Mouse (Mus musculus) limb, embryonic 11.5 days (tissue): ENCODE measurements around the gene Nodal. TPM values are rescaled to one million over a fixed set of nuclear protein-coding genes. Genes with fewer than 3 reads are reported as not detected.

ENCODE experiments used
- ATAC-seq: fragments of 200-750 bp; cut with Nextera tagmentation; 2 replicates; pipeline ENCODE4 v1.8.0; 2017; ENCODE audit warnings: low read depth; ENCODE audit not compliant: insufficient number of reproducible peaks, low FRiP score, low TSS enrichment
- DNase-seq: peaks from one replicate; pipeline ENCODE4 v3.0.0-alpha.2; 2015; ENCODE audit warnings: low spot score
- H3K27ac ChIP-seq: fragments of 300-500 bp; sonication (generic); replicated peaks from 2 replicates; pipeline ENCODE4 v1.5.1; 2014; ENCODE audit warnings: low read depth, mild to moderate bottlenecking, low read length
- H3K27me3 ChIP-seq: fragments of 300-500 bp; sonication (generic); 2 replicates; pipeline ENCODE4 v1.6.1; 2014; ENCODE audit warnings: mild to moderate bottlenecking, low read length, mixed read lengths; ENCODE audit not compliant: control insufficient read depth, insufficient read depth
- H3K36me3 ChIP-seq: fragments of 300-500 bp; sonication (generic); 2 replicates; pipeline ENCODE4 v1.6.1; 2014; ENCODE audit warnings: mild to moderate bottlenecking, low read length, moderate library complexity, mixed read lengths; ENCODE audit not compliant: control insufficient read depth, insufficient read depth
- H3K4me1 ChIP-seq: fragments of 300-500 bp; sonication (generic); 2 replicates; pipeline ENCODE4 v1.6.1; 2014; ENCODE audit warnings: low read length, mixed read lengths; ENCODE audit not compliant: control insufficient read depth, insufficient read depth
- H3K4me2 ChIP-seq: fragments of 300-500 bp; sonication (generic); 2 replicates; pipeline ENCODE4 v1.6.1; 2014; ENCODE audit warnings: low read depth, mild to moderate bottlenecking, moderate library complexity; ENCODE audit not compliant: severe bottlenecking
- H3K4me3 ChIP-seq: fragments of 300-500 bp; sonication (generic); 2 replicates; pipeline ENCODE4 v1.5.1; 2014; ENCODE audit warnings: low read depth, low read length
- H3K9ac ChIP-seq: fragments of 300-500 bp; sonication (generic); 2 replicates; pipeline ENCODE4 v1.6.1; 2014; ENCODE audit warnings: mild to moderate bottlenecking, low read length
- H3K9me3 ChIP-seq: fragments of 300-500 bp; sonication (generic); 2 replicates; pipeline ENCODE4 v1.6.1; 2016; ENCODE audit warnings: low read length; ENCODE audit not compliant: control insufficient read depth
- WGBS: fragments of 180-500 bp; shearing (Covaris S2); extraction: QIAGEN DNeasy Blood & Tissue Kit; methylation state at CpG from one replicate; pipeline ENCODE4 v1.1.7; 2014; 5-methylcytosine and 5-hydroxymethylcytosine counted together
- polyA plus RNA-seq: library from polyadenylated mRNA; unstranded; fragments of >200 nt; fragmentation: Nextera tagmentation; extraction: Ambion mirVana; gene quantifications from 2 replicates; pipeline ENCODE4 v1.2.1, GENCODE M21; 2014

The Nodal gene
- polyA plus RNA-seq, 1 experiment from 2014 or later: not detected

- WGBS: 45% methylated on average over 6 of the region's 6 CpGs
- Histone ChIP-seq H3K9me3 (no peaks in the 10 kb centered on the region), H3K27ac (no peak overlapping the region), H3K4me2 (no peak overlapping the region), H3K27me3 (no peaks in the 10 kb centered on the region), H3K4me3 (no peak overlapping the region), H3K4me1 (peaks cover 11% of the 10 kb centered on the region), H3K36me3 (no peaks in the 10 kb centered on the region), H3K9ac (no peak overlapping the region)
- DNase-seq: no peak
- ATAC-seq: no peak
These were observed 31.5 kb upstream of the Nodal start for GRCm38 (mm10) chr10:61386284-61386683.

GRCm38 (mm10) chr10:61389020-61389419, 28.8 kb upstream of the Nodal start:
- Histone ChIP-seq H3K9ac (no peak overlapping the region), H3K4me2 (no peak overlapping the region), H3K4me1 (peaks cover 1% of the 10 kb centered on the region), H3K9me3 (no peaks in the 10 kb centered on the region), H3K27ac (no peak overlapping the region), H3K36me3 (no peaks in the 10 kb centered on the region), H3K27me3 (no peaks in the 10 kb centered on the region), H3K4me3 (no peak overlapping the region)
- DNase-seq (no peak), ATAC-seq (no peak)
- WGBS: 64% methylated on average over 5 of the region's 5 CpGs

GRCm38 (mm10) chr10:61390148-61390547, 27.6 kb upstream of the Nodal start:
- H3K27ac ChIP-seq: no peak overlapping the region
- WGBS: 89% methylated on average over 2 of the region's 2 CpGs
- H3K27me3 ChIP-seq: no peaks in the 10 kb centered on the region
- H3K36me3 ChIP-seq: no peaks in the 10 kb centered on the region
- H3K4me3 ChIP-seq: no peak overlapping the region
- no peaks in the 10 kb centered on the region for H3K4me1 ChIP-seq
- H3K9ac ChIP-seq: no peak overlapping the region
- H3K4me2 ChIP-seq: no peak overlapping the region
- no peaks in the 10 kb centered on the region for H3K9me3 ChIP-seq
- ATAC-seq (no peak), DNase-seq (no peak)

GRCm38 (mm10) chr10:61392584-61392983, 25.2 kb upstream of the Nodal start:
- 40% methylated on average over 4 of the region's 4 CpGs for WGBS
- no peaks in the 10 kb centered on the region for H3K27me3 ChIP-seq
- no peak overlapping the region for H3K27ac ChIP-seq
- H3K4me3 ChIP-seq: no peak overlapping the region
- ATAC-seq (no peak), DNase-seq (no peak)
- H3K4me2 ChIP-seq: no peak overlapping the region
- H3K4me1 ChIP-seq: no peaks in the 10 kb centered on the region
- no peaks in the 10 kb centered on the region for H3K36me3 ChIP-seq
- H3K9ac ChIP-seq: no peak overlapping the region
- no peaks in the 10 kb centered on the region for H3K9me3 ChIP-seq

- WGBS: 23% methylated on average over 9 of the region's 9 CpGs
- H3K4me3 ChIP-seq: no peak overlapping the region
- no peak overlapping the region; the same call in 1 of the 2 replicates for H3K9ac ChIP-seq
- no peaks in the 10 kb centered on the region for H3K36me3 ChIP-seq
- H3K27ac ChIP-seq: no peak overlapping the region
- DNase-seq (no peak), ATAC-seq (no peak)
- no peaks in the 10 kb centered on the region for H3K27me3 ChIP-seq
- no peaks in the 10 kb centered on the region for H3K4me1 ChIP-seq
- no peak overlapping the region for H3K4me2 ChIP-seq
- no peaks in the 10 kb centered on the region for H3K9me3 ChIP-seq
These were observed 23.2 kb upstream of the Nodal start for GRCm38 (mm10) chr10:61394476-61395136.

- no peaks in the 10 kb centered on the region for H3K27me3 ChIP-seq
- ATAC-seq (0 out of 2 replicates have a peak, but pooled peaks have one; percentile 16), DNase-seq (no peak)
- no peak overlapping the region for H3K4me3 ChIP-seq
- H3K9me3 ChIP-seq: no peaks in the 10 kb centered on the region
- no peak overlapping the region for H3K4me2 ChIP-seq
- no peaks in the 10 kb centered on the region for H3K4me1 ChIP-seq
- no peaks in the 10 kb centered on the region for H3K36me3 ChIP-seq
- H3K9ac ChIP-seq: no peak overlapping the region
- 41% methylated on average over 3 of the region's 3 CpGs for WGBS
- no peak overlapping the region for H3K27ac ChIP-seq
These were observed 19.6 kb upstream of the Nodal start for GRCm38 (mm10) chr10:61398125-61398524.

- no peaks in the 10 kb centered on the region for H3K36me3 ChIP-seq
- H3K9ac ChIP-seq: no peak overlapping the region
- 22% methylated on average over 12 of the region's 13 CpGs for WGBS
- ATAC-seq (peak; percentile 28; the same call in 1 of the 2 replicates), DNase-seq (peak; percentile 90)
- H3K27me3 ChIP-seq: no peaks in the 10 kb centered on the region
- no peak overlapping the region for H3K4me2 ChIP-seq
- no peaks in the 10 kb centered on the region for H3K9me3 ChIP-seq
- H3K4me3 ChIP-seq: no peak overlapping the region
- H3K4me1 ChIP-seq: no peaks in the 10 kb centered on the region
- H3K27ac ChIP-seq: no peak overlapping the region
These were observed 18.5 kb upstream of the Nodal start for GRCm38 (mm10) chr10:61399156-61399734.

- no peaks in the 10 kb centered on the region for H3K36me3 ChIP-seq
- H3K9me3 ChIP-seq: no peaks in the 10 kb centered on the region
These were observed 17.4 kb upstream of the Nodal start for GRCm38 (mm10) chr10:61400407-61400806.

More at GRCm38 (mm10) chr10:61400407-61400806, 17.4 kb upstream of the Nodal start:
- H3K4me3 ChIP-seq: no peak overlapping the region
- no peak overlapping the region for H3K9ac ChIP-seq
- H3K27me3 ChIP-seq: no peaks in the 10 kb centered on the region; the same call in 1 of the 2 replicates
- no peak overlapping the region for H3K4me2 ChIP-seq
- WGBS: 88% methylated on average over 5 of the region's 5 CpGs
- H3K27ac ChIP-seq: no peak overlapping the region
- DNase-seq (no peak), ATAC-seq (no peak)
- no peaks in the 10 kb centered on the region for H3K4me1 ChIP-seq
